Mouse (Mus musculus) stomach, embryonic 14.5 days (tissue): Measurements from ENCODE around the gene Clybl. TPM values are rescaled to one million over a fixed set of nuclear protein-coding genes. Genes with fewer than 3 reads are reported as not detected.

ENCODE experiments used
- ATAC-seq: fragments of 200-750 bp; cut with Nextera tagmentation; 2 replicates; pipeline ENCODE4 v1.8.0; 2017; ENCODE audit warnings: low read depth, moderate TSS enrichment; ENCODE audit not compliant: insufficient number of reproducible peaks, insufficient read depth, low FRiP score
- H3K27ac ChIP-seq: fragments of 300-500 bp; sonication (generic); 2 replicates; pipeline ENCODE4 v1.5.1; 2014; ENCODE audit warnings: mild to moderate bottlenecking, low read length, moderate library complexity, mixed read lengths
- H3K27me3 ChIP-seq: fragments of 300-500 bp; sonication (generic); 2 replicates; pipeline ENCODE4 v1.6.1; 2014; ENCODE audit warnings: low read length, control low read depth, mixed read lengths; ENCODE audit not compliant: control insufficient read depth, insufficient read depth
- H3K36me3 ChIP-seq: fragments of 300-500 bp; sonication (generic); 2 replicates; pipeline ENCODE4 v1.6.1; 2014; ENCODE audit warnings: mild to moderate bottlenecking, control low read depth, low read length, moderate library complexity, mixed read lengths; ENCODE audit not compliant: control insufficient read depth, insufficient read depth
- H3K4me1 ChIP-seq: fragments of 300-500 bp; sonication (generic); 2 replicates; pipeline ENCODE4 v1.6.1; 2014; ENCODE audit warnings: low read length, control low read depth, mixed read lengths; ENCODE audit not compliant: control insufficient read depth, insufficient read depth
- H3K4me2 ChIP-seq: fragments of 300-500 bp; sonication (generic); replicated peaks from 2 replicates; pipeline ENCODE4 v1.6.1; 2014; ENCODE audit warnings: low read depth, low read length, control low read depth
- H3K4me3 ChIP-seq: fragments of 300-500 bp; sonication (generic); 2 replicates; pipeline ENCODE4 v1.5.1; 2014; ENCODE audit warnings: low read depth, low read length, control low read depth
- H3K9ac ChIP-seq: fragments of 300-500 bp; sonication (generic); replicated peaks from 2 replicates; pipeline ENCODE4 v1.6.1; 2014; ENCODE audit warnings: low read depth, mild to moderate bottlenecking, control low read depth, low read length, moderate library complexity, mixed read lengths
- H3K9me3 ChIP-seq: fragments of 300-500 bp; sonication (generic); 2 replicates; pipeline ENCODE4 v1.6.1; 2016; ENCODE audit warnings: low read depth, low read length, control low read depth; ENCODE audit not compliant: control insufficient read depth
- WGBS: fragments of 180-500 bp; shearing (Covaris S2); extraction: QIAGEN DNeasy Blood & Tissue Kit; methylation state at CpG from one replicate; pipeline ENCODE4 v1.1.7; 2014; 5-methylcytosine and 5-hydroxymethylcytosine counted together
- polyA plus RNA-seq: library from polyadenylated mRNA; unstranded; fragments of >200 nt; fragmentation: Nextera tagmentation; extraction: Ambion mirVana; gene quantifications from 2 replicates; pipeline ENCODE4 v1.2.1, GENCODE M21; 2014

Gene Clybl
- polyA plus RNA-seq, 1 experiment from 2014 or later: 27.0 TPM

GRCm38 (mm10) chr14:122379996-122380395, 198.5 kb downstream of the Clybl start:
- ATAC-seq: no peak

DNA sequence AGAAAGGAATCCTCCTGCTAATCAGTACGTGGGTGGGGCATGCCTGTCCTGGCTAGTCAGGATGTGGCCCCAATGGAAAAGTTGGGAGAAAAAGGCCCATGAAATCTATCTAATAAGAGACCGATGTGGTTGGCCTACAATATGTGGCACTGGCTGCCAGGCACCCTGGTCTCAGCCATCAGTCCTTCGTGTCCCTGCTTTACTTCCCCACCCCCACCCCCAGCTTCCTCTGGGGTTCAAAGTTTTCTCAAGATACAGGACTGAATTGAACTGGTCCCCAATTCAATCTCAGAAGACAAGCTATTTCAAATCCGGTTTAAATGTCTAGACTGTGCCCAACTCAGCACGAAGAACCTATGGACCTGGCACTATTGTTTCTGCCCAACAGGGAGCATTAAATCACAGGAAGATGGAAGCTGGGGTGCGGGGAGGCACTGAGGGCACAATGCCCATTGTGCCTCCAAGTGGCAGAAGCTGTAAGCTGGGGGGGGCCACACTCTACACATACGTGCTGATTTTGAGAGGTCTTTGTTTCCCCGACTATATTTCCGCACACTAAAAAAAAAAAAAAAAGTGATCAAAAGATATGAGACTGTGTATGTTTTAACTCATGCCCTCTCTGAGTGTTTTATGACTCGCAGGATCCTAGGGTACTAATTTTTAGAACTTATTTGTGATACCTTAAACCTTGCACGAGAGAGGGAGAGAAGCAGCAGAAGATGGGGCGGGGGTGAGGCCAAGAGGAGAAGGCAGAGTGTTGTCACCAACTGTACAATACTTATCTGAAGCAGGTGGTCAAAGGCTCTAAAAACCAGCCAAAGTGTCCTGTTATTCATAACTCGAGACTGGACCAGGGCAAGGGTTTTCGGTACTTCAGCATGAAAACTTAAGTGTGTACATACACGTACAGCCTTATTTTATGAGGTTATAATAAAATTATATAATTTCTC, 199.7 kb downstream of the Clybl start:
- Histone ChIP-seq H3K27ac (no peak overlapping the region), H3K4me1 (no peaks in the 10 kb centered on the region), H3K36me3 (no peaks in the 10 kb centered on the region), H3K4me2 (no peak overlapping the region), H3K9ac (no peak overlapping the region), H3K27me3 (no peaks in the 10 kb centered on the region), H3K4me3 (no peak overlapping the region), H3K9me3 (no peaks in the 10 kb centered on the region)
- 79% methylated on average over 15 of the region's 15 CpGs for WGBS
- no peak for ATAC-seq

More at GRCm38 (mm10) chr14:122379996-122380395, 198.5 kb downstream of the Clybl start:
- 82% methylated on average over 5 of the region's 5 CpGs for WGBS
- Histone ChIP-seq H3K9ac (no peak overlapping the region), H3K27ac (no peak overlapping the region), H3K9me3 (no peaks in the 10 kb centered on the region), H3K27me3 (no peaks in the 10 kb centered on the region), H3K36me3 (no peaks in the 10 kb centered on the region), H3K4me1 (no peaks in the 10 kb centered on the region), H3K4me2 (no peak overlapping the region), H3K4me3 (no peak overlapping the region)

GRCm38 (mm10) chr14:122382281-122382680, 200.8 kb downstream of the Clybl start:
- Histone ChIP-seq H3K36me3 (no peaks in the 10 kb centered on the region), H3K27me3 (no peaks in the 10 kb centered on the region)
- 84% methylated on average over 5 of the region's 5 CpGs for WGBS

GRCm38 (mm10) chr14:122383931-122384330, 202.4 kb downstream of the Clybl start:
- no peak overlapping the region for H3K4me2 ChIP-seq
- H3K27ac ChIP-seq: no peak overlapping the region
- no peaks in the 10 kb centered on the region for H3K27me3 ChIP-seq
- H3K4me3 ChIP-seq: no peak overlapping the region
- H3K4me1 ChIP-seq: no peaks in the 10 kb centered on the region
- H3K9ac ChIP-seq: no peak overlapping the region
- WGBS: 83% methylated on average over 6 of the region's 6 CpGs
- no peaks in the 10 kb centered on the region for H3K9me3 ChIP-seq
- no peaks in the 10 kb centered on the region for H3K36me3 ChIP-seq
- no peak for ATAC-seq

More at GRCm38 (mm10) chr14:122382281-122382680, 200.8 kb downstream of the Clybl start:
- no peak overlapping the region for H3K27ac ChIP-seq
- no peak for ATAC-seq
- H3K4me2 ChIP-seq: no peak overlapping the region
- H3K4me1 ChIP-seq: no peaks in the 10 kb centered on the region
- H3K9me3 ChIP-seq: no peaks in the 10 kb centered on the region
- H3K4me3 ChIP-seq: no peak overlapping the region
- H3K9ac ChIP-seq: no peak overlapping the region

DNA sequence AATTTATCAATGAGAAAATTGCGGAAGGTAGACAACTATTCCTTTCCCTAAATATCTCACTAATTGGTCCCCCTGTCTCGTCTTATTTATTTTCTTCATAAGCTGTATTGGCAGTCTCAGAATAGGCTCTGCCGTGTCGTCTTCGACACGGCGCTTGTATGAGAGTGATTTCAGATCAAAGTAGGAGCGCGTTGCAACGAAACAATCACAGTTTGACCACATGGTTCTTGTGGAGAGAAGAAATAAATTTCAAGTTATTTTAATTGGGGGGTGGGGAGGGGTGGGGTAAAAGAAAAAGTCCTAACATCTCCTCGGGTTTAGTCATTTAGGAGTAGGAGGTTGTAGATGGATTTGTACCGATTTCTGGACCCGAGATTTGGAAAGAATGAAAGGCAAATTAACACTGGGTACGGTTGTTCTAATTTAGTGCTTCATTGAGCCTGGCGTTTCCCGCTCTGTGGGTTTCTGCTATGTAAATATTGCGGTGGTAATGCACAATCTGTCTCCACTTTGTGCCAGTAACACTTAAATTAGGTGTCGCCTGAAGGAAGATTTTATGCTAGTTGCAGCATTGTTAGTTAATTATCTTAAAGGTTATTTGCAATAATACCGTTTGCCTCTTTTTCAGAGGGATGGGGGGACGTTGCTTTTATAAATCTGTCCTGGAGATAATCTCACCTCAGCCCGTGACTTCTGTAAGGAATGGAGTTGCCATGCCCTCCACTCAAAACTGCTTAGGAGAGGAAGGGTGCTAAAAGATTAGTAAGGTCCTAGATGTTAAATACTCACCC, 203.1 kb downstream of the Clybl start:
- H3K4me1 ChIP-seq: no peaks in the 10 kb centered on the region
- H3K36me3 ChIP-seq: no peaks in the 10 kb centered on the region
- no peak for ATAC-seq
- no peak overlapping the region for H3K4me2 ChIP-seq
- no peak overlapping the region for H3K9ac ChIP-seq
- H3K4me3 ChIP-seq: no peak overlapping the region
- H3K9me3 ChIP-seq: no peaks in the 10 kb centered on the region
- WGBS: 70% methylated on average over 21 of the region's 21 CpGs
- H3K27ac ChIP-seq: no peak overlapping the region
- no peaks in the 10 kb centered on the region for H3K27me3 ChIP-seq

GRCm38 (mm10) chr14:122385238-122385534, 203.7 kb downstream of the Clybl start:
- no peak overlapping the region for H3K27ac ChIP-seq
- H3K4me1 ChIP-seq: no peaks in the 10 kb centered on the region
- no peak overlapping the region for H3K9ac ChIP-seq
- no peak overlapping the region for H3K4me3 ChIP-seq
- H3K27me3 ChIP-seq: no peaks in the 10 kb centered on the region
- no peak overlapping the region for H3K4me2 ChIP-seq
- WGBS: 76% methylated on average over 3 of the region's 3 CpGs
- no peaks in the 10 kb centered on the region for H3K36me3 ChIP-seq
- no peaks in the 10 kb centered on the region for H3K9me3 ChIP-seq
- ATAC-seq: no peak

DNA sequence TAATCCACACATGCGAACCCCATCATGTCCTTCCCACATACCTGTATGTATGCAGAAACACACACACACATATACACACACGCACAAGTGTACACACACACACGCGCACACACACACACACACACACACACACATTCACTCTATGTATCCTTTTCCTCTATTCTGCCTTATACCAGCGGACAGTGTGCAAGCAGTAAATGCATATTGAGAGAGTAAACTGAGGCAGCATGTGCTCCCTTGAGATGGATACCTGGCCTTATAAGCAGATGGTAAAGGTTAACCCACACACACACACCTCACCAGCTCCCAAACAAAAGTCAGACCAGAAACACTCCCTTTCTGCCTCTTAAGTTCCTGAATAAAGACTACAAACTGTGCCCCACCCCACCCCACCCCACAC, 204.3 kb downstream of the Clybl start:
- H3K9me3 ChIP-seq: no peaks in the 10 kb centered on the region
- no peak overlapping the region for H3K9ac ChIP-seq
- H3K36me3 ChIP-seq: no peaks in the 10 kb centered on the region
- no peak overlapping the region for H3K4me3 ChIP-seq
- ATAC-seq: no peak
- H3K4me2 ChIP-seq: no peak overlapping the region
- H3K27ac ChIP-seq: no peak overlapping the region
- H3K27me3 ChIP-seq: no peaks in the 10 kb centered on the region
- no peaks in the 10 kb centered on the region for H3K4me1 ChIP-seq
- WGBS: 95% methylated on average over 5 of the region's 5 CpGs

GRCm38 (mm10) chr14:122386281-122387130, 205.0 kb downstream of the Clybl start:
- Histone ChIP-seq H3K27ac (no peak overlapping the region), H3K4me3 (no peak overlapping the region), H3K36me3 (no peaks in the 10 kb centered on the region), H3K4me2 (no peak overlapping the region), H3K4me1 (no peaks in the 10 kb centered on the region), H3K27me3 (no peaks in the 10 kb centered on the region), H3K9ac (no peak overlapping the region), H3K9me3 (no peaks in the 10 kb centered on the region)
- no peak for ATAC-seq
- 91% methylated on average over 17 of the region's 17 CpGs for WGBS
